Mouse (Mus musculus) adrenal gland, postnatal 36 days (tissue): Measurements from ENCODE around the gene Ppp1r9b. TPM values are rescaled to one million over a fixed set of nuclear protein-coding genes. Genes with fewer than 3 reads are reported as not detected.
A peak's percentile ranks its signal among the peaks of the same experiment; 100 is the strongest.

ENCODE experiments used
- DNase-seq, 2 experiments: peaks; one replicate each; pipeline ENCODE4 v3.0.0; 2021; ENCODE audit warnings: mixed read lengths in 1 of 2
- total RNA-seq, 2 experiments: library from RNA; stranded (reverse); gene quantifications; 2 replicates each; pipeline ENCODE4 v1.2.3; 2021

The Ppp1r9b gene
- total RNA-seq, 2 experiments from 2014 or later = 119 to 120 TPM

- no peak for DNase-seq
Observed at GRCm38 (mm10) chr11:95044185-95044870, 53.5 kb downstream of the Ppp1r9b start.

GRCm38 (mm10) chr11:95046980-95047680 lies 56.3 kb downstream of the Ppp1r9b start:
- DNase-seq = peak; percentile 58 to 65

- DNase-seq = no peak
Observed at GRCm38 (mm10) chr11:95053062-95053461, 62.2 kb downstream of the Ppp1r9b start.

Other genes starting within 250 kb of the Ppp1r9b start
- under 1 TPM; 0.23 to 0.26 TPM for gene Cdc34b, start 249.3 kb upstream of the Ppp1r9b start, total RNA-seq
- gene Tmem92, start 208.3 kb upstream of the Ppp1r9b start, total RNA-seq = not detected
- gene Col1a1, start 54.8 kb upstream of the Ppp1r9b start, total RNA-seq = 100 to 1,000 TPM; 111 to 222 TPM
- gene Hils1, start 23.4 kb upstream of the Ppp1r9b start, total RNA-seq = not detected
- not detected for gene Sgca, start 14.7 kb upstream of the Ppp1r9b start, total RNA-seq
- 1 to 10 TPM; 3.2 to 3.4 TPM for gene Samd14, start 18.8 kb downstream of the Ppp1r9b start, total RNA-seq
- gene Pdk2, start 50.3 kb downstream of the Ppp1r9b start, total RNA-seq = 100 to 1,000 TPM in 1 of 2 experiments, 10 to 100 TPM in 1; 70.0 to 103 TPM
- gene Itga3, start 85.8 kb downstream of the Ppp1r9b start, total RNA-seq = 10 to 100 TPM; 38.0 to 56.7 TPM
- not detected for gene Dlx3, start 129.1 kb downstream of the Ppp1r9b start, total RNA-seq
- gene Dlx4, start 155.2 kb downstream of the Ppp1r9b start, total RNA-seq = not detected